Mouse (Mus musculus) layer of hippocampus, postnatal 14 days (tissue): ENCODE results near the gene Olfr1178. TPM values are rescaled to one million over a fixed set of nuclear protein-coding genes. Genes with fewer than 3 reads are reported as not detected.

Experiments used
- DNase-seq, 2 experiments: peaks; one replicate each; pipeline ENCODE4 v3.0.0; 2021 to 2022; ENCODE audit warnings: low spot score in 2 of 2, mixed read lengths in 1 of 2
- long read RNA-seq, 2 experiments: library from polyadenylated mRNA; stranded (forward); transcript quantifications; one replicate each; pipeline ENCODE4 v2.0.0; 2021
- total RNA-seq, 2 experiments: library from RNA; stranded (reverse); gene quantifications; 2 replicates each; pipeline ENCODE4 v1.2.3; 2021

Gene Olfr1178
- not detected for total RNA-seq
- long read RNA-seq, experiment 1: 0 reads
- long read RNA-seq, experiment 2: 0 reads

GRCm38 (mm10) chr2:88386762-88387161 is at the start of gene Olfr1178:
Olfr1178 (plus strand) TSS chr2:88387062.
- no peak for DNase-seq

GRCm38 (mm10) chr2:88346392-88346791 is 40.5 kb upstream of the Olfr1178 start, which contains the start of gene Olfr1177-ps:
Olfr1177-ps (minus strand) TSS chr2:88346492.
- DNase-seq: no peak

GRCm38 (mm10) chr2:88356304-88356703 is 30.6 kb upstream of the Olfr1178 start:
- peak in 1 of 2 experiments; percentile 42 for DNase-seq

GRCm38 (mm10) chr2:88406353-88406752 is 19.5 kb downstream of the Olfr1178 start, which contains the start of gene Olfr1179:
Olfr1179 (minus strand) TSS chr2:88406453.
- DNase-seq: no peak

GRCm38 (mm10) chr2:88419051-88419450 is 32.2 kb downstream of the Olfr1178 start, which contains the start of gene Olfr1180:
Olfr1180 (minus strand) TSS chr2:88419151.
- no peak for DNase-seq

GRCm38 (mm10) chr2:88426071-88426470 is 39.2 kb downstream of the Olfr1178 start, which contains the start of gene Olfr1181:
Olfr1181 (minus strand) TSS chr2:88426171.
- DNase-seq: no peak

GRCm38 (mm10) chr2:88449031-88449430 is 62.2 kb downstream of the Olfr1178 start, which contains the start of gene Gm13757:
Gm13757 (minus strand) TSS chr2:88449131.
- no peak for DNase-seq

Other genes with a start within 250 kb of the Olfr1178 start
- not detected for gene Olfr1167, start 231.9 kb upstream of the Olfr1178 start, total RNA-seq
- gene Olfr1168, start 205.2 kb upstream of the Olfr1178 start, total RNA-seq: not detected
- not detected for gene Olfr1170, start 158.7 kb upstream of the Olfr1178 start, total RNA-seq
- not detected for gene Olfr1173, start 107.2 kb upstream of the Olfr1178 start, total RNA-seq
- gene Olfr1174-ps, start 71.9 kb upstream of the Olfr1178 start, total RNA-seq: not detected
- gene Olfr1175-ps, start 59.8 kb upstream of the Olfr1178 start, total RNA-seq: not detected
- gene Olfr1176, start 50.3 kb upstream of the Olfr1178 start, total RNA-seq: not detected
- gene Olfr1177-ps, start 40.6 kb upstream of the Olfr1178 start, total RNA-seq: not detected
- not detected for gene Olfr1179, start 19.4 kb downstream of the Olfr1178 start, total RNA-seq
- gene Olfr1180, start 32.1 kb downstream of the Olfr1178 start, total RNA-seq: not detected
- not detected for gene Olfr1181, start 39.1 kb downstream of the Olfr1178 start, total RNA-seq
- gene Gm13757, start 62.1 kb downstream of the Olfr1178 start, total RNA-seq: not detected
- gene Olfr1183, start 67.8 kb downstream of the Olfr1178 start, total RNA-seq: not detected
- not detected for gene Olfr1184, start 96.5 kb downstream of the Olfr1178 start, total RNA-seq
- not detected for gene Olfr1185-ps1, start 106.3 kb downstream of the Olfr1178 start, total RNA-seq
- gene Olfr1186, start 131.5 kb downstream of the Olfr1178 start, total RNA-seq: not detected
- not detected for gene Olfr1188, start 169.9 kb downstream of the Olfr1178 start, total RNA-seq
- not detected for gene Olfr1189, start 199.4 kb downstream of the Olfr1178 start, total RNA-seq